Mouse (Mus musculus): ENCODE data around the gene Prss56. TPM values are rescaled to one million over a fixed set of nuclear protein-coding genes. Genes with fewer than 3 reads are reported as not detected.

The Prss56 gene
- total RNA-seq, 2 experiments from 2014 or later, result 0.15 TPM; not detected in 1

- no peak for DNase-seq
These were observed 2.4 kb downstream of the Prss56 start for GRCm38 (mm10) chr1:87185526-87185925.

- DNase-seq, result no peak
These were observed 3.3 kb downstream of the Prss56 start for GRCm38 (mm10) chr1:87186261-87187036.

- peak; percentile 66 to 68 for DNase-seq
These were observed 3.9 kb downstream of the Prss56 start for GRCm38 (mm10) chr1:87187037-87187355.

GRCm38 (mm10) chr1:87190429-87190828, 7.3 kb downstream of the Prss56 start, which contains the start of gene Chrnd:
Chrnd (plus strand) TSS chr1:87190607.
- DNase-seq, result no peak

GRCm38 (mm10) chr1:87197296-87197695, 14.2 kb downstream of the Prss56 start:
- no peak for DNase-seq

DNA sequence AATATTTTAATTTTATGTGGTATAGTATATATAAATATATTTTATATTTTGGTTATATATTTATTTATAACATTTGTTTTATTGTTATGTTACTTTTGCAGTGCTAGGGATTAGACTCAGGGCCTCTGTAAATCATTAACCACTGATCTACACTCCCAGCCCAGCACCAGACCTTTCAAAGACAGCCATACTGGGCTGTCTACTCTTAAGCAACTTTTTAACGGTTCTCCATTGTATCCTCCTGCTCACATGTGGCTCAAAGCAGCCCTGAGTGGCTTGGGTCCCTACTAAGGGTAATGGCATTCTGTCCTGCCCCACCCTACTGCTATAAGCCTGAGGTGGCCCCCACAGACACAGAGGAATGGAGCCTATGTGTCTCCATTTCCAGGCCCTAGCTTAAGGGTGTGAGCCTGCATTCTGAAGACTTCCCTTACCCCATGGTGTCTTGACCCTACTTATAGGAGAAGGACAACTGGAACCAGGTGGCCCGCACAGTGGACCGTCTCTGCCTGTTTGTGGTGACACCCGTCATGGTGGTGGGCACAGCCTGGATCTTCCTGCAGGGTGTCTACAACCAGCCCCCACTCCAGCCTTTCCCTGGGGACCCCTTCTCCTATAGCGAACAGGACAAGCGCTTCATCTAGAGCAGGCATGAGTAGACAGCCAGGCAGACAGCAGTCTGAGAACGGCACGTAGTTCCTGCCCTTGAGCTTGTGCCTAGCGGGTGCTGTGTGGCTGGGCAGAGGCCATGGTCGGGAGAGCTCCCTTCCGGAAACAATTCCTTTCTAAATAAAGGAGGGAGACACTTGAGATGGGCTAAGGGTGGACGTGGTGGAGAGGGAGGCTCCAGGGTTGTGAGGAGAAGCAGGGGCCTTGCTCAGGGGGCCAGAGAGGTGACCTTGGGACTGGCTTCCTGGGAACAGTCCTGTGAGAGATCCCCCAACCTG, 15.3 kb downstream of the Prss56 start:
- no peak for DNase-seq

GRCm38 (mm10) chr1:87200811-87201210, 17.7 kb downstream of the Prss56 start:
- DNase-seq, result no peak

GRCm38 (mm10) chr1:87201848-87202247, 18.7 kb downstream of the Prss56 start:
- no peak for DNase-seq

DNA sequence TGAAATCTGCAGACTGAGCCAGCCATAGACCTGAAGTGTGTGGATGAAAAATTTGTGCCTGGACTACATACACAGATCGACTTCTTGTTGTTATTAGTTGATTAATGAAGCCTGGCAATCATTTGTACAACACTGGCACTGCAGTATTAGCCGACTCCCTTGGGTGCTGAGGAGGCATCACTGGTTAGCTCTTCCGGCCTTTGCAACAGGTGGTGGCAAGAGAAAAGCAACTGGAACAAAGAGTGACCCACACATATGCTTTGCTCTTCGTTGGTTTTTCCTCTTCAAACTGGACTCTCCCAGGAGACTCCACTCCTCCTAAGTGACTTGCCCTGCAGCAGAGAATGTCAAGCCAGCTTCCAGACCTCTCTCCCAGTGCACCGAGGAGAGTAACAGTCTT, 20.7 kb downstream of the Prss56 start:
- DNase-seq, result no peak

GRCm38 (mm10) chr1:87204465-87204864, 21.4 kb downstream of the Prss56 start, which contains the start of gene Chrng:
Chrng (plus strand) TSS chr1:87204657.
- no peak for DNase-seq

DNA sequence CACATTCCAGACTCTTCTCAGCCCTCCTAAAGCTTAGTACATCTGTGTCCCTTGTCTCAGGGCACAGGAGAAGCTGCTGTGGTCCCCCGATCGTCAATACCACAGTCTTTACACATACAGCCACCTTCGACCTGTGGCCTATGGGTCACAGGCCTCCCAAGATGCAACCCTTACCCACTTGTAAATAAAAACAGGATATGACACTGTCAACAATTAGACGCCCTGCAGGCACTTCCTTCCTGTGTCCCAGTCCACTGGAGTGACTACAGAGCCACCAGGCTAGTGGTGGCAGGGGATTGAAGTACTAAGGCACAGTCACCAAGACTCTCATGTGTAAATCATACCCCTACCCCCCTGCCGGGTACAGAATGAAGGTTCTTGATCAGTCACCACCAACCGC, 21.9 kb downstream of the Prss56 start:
- DNase-seq, result no peak

GRCm38 (mm10) chr1:87205502-87205901, 22.4 kb downstream of the Prss56 start:
- no peak for DNase-seq

DNA sequence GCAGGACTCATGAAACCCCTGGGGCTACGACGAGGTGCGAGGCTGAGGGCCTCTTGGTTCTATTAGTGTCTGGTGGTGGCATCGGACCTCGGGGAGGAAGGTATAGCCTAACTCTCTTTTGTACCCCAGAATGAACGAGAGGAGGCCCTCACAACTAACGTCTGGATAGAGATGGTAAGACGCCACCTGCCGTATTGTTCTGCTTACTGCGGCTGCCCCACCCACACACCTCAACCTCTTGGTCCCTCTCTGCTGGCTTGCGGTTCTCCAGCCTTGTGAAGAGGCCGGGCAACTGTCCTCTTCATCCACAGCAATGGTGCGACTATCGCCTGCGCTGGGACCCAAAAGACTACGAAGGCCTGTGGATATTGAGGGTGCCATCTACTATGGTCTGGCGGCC, 23.2 kb downstream of the Prss56 start:
- no peak for DNase-seq

DNA sequence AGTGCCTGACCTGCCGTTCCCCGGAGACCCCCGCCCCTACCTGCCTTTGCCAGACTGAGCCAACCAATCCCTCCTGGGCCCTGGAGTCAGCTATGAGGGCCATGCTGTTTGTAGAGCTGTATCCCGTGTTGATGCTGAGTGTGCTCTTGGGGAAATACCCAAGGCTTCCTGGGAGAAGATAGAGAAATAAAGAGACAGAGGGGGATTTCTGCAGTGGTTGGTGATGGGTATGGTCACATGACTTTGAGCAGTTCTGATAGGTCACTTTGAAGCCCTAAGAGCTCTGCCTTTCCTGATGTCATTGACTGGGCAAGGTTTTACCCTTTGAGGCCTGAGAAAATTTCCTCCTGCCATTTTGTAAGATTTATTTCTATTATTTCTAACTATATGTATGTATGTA, 28.3 kb downstream of the Prss56 start:
- no peak for DNase-seq

GRCm38 (mm10) chr1:87213735-87214704, 30.9 kb downstream of the Prss56 start, which contains the start of gene Eif4e2:
Eif4e2 (plus strand) TSS chr1:87213914.
- peak; percentile 89 to 91 for DNase-seq

DNA sequence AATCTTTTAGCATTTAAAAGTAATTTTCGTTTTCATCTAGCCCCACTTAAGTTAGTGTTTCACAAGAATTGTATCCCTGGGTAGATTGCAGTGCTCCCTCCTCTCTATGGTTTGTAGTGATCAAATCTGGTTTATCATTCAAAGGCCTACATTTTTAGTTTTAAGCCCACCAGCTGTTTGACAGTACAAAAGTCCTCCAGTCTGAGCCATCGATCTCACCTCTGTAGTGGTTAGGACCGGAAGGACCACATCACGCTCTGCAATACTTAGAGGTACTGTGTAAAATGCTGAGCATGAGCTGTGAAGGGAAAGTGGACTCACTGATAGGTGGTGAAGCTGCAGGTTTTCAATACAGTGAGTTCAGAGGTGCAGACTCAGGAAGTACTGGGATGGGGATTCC, 31.6 kb downstream of the Prss56 start:
- DNase-seq, result no peak

DNA sequence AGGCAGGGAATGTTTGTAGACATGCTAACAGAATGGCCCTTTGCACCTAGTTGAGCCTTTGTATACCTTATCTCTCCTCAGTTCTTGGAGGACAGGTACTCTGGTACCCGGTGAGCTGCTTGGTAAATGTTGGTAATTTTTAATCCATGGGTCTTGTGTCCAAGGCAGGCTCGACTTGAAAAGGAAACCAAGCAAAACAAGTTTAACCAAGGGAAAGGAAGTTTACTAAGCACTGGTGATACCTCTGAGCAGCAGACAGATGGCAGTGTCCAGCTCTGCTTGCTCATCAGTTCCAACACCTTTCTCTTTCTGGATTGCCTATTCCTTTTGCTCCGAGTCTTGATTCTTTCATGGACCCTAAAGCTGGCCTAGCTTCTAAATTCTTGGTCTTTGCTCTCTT, 34.8 kb downstream of the Prss56 start:
- DNase-seq, result no peak

GRCm38 (mm10) chr1:87225739-87226138, 42.6 kb downstream of the Prss56 start:
- no peak for DNase-seq

GRCm38 (mm10) chr1:87226409-87227159, 43.5 kb downstream of the Prss56 start:
- no peak for DNase-seq

DNA sequence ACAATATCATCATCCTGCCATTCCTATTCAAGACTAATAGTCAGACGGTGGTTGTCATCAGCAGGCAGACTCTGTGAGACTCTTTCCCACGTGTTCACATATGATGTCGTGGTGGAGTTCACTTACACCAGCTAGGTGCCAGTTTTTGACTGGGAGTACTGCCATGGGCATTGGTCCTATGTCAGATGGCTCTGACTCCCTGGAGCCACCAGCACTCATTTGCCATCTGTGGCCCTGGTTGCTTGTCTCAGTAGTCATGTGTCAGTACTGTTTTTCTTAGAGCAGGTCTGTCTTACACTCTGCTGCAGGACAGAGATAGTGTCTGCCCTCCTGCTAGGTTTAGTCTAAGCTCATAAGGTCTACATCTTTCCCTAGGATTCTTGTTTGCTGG, 44.0 kb downstream of the Prss56 start:
- DNase-seq, result no peak

- DNase-seq, result no peak
These were observed 47.5 kb downstream of the Prss56 start for GRCm38 (mm10) chr1:87230606-87231005.
